Mouse (Mus musculus): ENCODE measurements around the gene Syt14. TPM values are rescaled to one million over a fixed set of nuclear protein-coding genes. Genes with fewer than 3 reads are reported as not detected.
A peak's percentile ranks its signal among the peaks of the same experiment; 100 is the strongest.

Syt14 gene
- polyA plus RNA-seq, 1 experiment from 2014 or later: 5.6 TPM

DNA sequence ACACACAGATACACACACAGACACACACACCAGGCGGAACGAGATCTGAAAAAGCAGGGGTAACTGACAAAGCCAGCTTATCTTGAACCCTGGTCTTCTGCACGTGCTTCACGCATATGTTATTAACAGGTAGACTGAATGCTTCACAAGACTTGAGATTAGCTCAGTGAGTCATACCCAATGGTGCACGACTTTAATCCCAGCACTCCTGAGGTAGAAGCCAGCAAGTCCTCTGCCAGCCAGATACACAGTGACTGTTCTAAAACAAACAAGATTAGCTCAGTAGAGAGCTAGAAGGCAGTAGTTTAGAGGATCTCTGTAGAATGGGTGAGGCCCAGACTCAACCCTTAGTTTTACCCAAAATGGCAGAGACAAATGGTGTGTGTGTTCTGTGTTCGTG lies 175.3 kb downstream of the Syt14 start:
- Histone ChIP-seq H3K9ac (replicated peaks) (no peak overlapping the region), H3K27me3 (replicated peaks) (no peaks in the 10 kb centered on the region), H3K4me3 (replicated peaks) (no peak overlapping the region), H3K36me3 (no peaks in the 10 kb centered on the region), H3K27ac (replicated peaks) (no peak overlapping the region), H3K4me1 (peaks cover 39% of the 10 kb centered on the region), H3K4me2 (no peak overlapping the region), H3K9me3 (replicated peaks) (no peaks in the 10 kb centered on the region)
- no peak for ATAC-seq (ENCODE audit: low FRiP score)
- WGBS: 72% methylated on average over 6 of the region's 6 CpGs

DNA sequence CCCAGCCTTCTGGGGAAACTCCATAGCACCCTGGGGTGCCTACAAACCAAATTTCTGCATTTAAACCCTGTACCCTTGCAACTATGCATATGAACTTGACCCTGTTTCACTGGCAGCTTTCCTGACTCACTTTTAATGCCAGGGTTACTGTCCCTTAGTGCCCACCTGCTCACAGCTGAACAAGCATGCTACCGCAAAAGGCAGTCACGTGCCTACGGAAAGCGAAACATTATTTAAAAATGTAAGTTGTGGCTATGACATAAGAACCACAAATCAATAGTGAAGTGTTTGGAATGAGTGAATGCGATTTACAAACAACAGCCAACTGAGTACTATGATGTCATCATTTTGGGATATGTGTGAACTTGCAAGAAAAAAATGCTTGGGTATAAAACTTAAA lies 178.0 kb downstream of the Syt14 start:
- Histone ChIP-seq H3K4me2 (no peak overlapping the region), H3K27ac (replicated peaks) (no peak overlapping the region), H3K4me3 (replicated peaks) (no peak overlapping the region), H3K36me3 (no peaks in the 10 kb centered on the region), H3K4me1 (peaks cover 54% of the 10 kb centered on the region), H3K9ac (replicated peaks) (no peak overlapping the region), H3K27me3 (replicated peaks) (no peaks in the 10 kb centered on the region; the same call in 1 of the 2 replicates), H3K9me3 (replicated peaks) (no peaks in the 10 kb centered on the region)
- 68% methylated on average over 5 of the region's 5 CpGs for WGBS
- ATAC-seq (ENCODE audit: low FRiP score): no peak

DNA sequence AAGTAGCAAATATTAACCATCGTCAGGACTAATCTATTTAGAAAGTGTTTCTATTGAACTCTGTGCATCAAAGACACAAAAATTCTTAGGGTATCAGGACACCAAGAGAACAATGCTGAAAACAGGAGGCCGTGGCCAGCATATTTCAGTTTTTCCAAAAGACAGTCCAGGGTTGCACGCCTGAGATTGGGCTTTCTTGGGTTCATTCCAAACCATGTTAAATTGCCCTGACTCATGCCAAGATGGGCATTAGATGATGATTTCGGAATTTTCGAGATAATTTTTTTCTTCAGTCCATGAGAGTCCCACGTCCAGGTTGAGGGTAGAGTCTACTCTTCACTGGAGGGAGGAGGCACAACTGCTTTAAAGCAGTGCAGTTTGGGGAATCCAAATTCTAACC lies 178.6 kb downstream of the Syt14 start:
- no peak overlapping the region for H3K9ac ChIP-seq (replicated peaks)
- H3K9me3 ChIP-seq (replicated peaks): no peaks in the 10 kb centered on the region
- WGBS: 57% methylated on average over 6 of the region's 6 CpGs
- no peaks in the 10 kb centered on the region; the same call in 1 of the 2 replicates for H3K27me3 ChIP-seq (replicated peaks)
- no peak for ATAC-seq (ENCODE audit: low FRiP score)
- no peak overlapping the region for H3K4me2 ChIP-seq
- no peak overlapping the region for H3K27ac ChIP-seq (replicated peaks)
- H3K4me3 ChIP-seq (replicated peaks): no peak overlapping the region
- H3K36me3 ChIP-seq: no peaks in the 10 kb centered on the region
- H3K4me1 ChIP-seq: peaks cover 54% of the 10 kb centered on the region

DNA sequence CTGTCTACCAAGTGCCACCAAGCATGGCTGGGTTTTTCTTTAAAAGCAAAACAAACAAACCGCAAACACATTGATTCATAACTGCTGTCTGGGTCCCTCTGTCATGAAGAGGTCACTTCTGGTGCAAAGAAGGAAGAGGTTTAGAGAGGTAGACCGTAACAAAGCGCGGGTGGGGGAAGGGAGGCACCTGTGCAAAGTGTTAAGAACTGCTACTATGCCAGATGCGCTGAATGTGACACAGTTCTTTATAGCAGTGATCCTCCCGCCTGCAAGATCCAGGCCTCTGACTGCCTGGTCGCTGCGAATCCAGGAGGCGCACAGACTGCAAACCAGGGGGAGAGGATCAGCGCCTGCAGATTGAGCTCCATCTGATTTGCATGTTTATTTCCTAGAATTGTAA lies 179.2 kb downstream of the Syt14 start:
- H3K9ac ChIP-seq (replicated peaks): no peak overlapping the region
- peak overlapping the region; percentile 95; the same call in 1 of the 2 replicates for H3K27ac ChIP-seq (replicated peaks)
- H3K27me3 ChIP-seq (replicated peaks): no peaks in the 10 kb centered on the region; the same call in 1 of the 2 replicates
- no peaks in the 10 kb centered on the region for H3K9me3 ChIP-seq (replicated peaks)
- no peak for ATAC-seq (ENCODE audit: low FRiP score)
- H3K4me1 ChIP-seq: peaks cover 54% of the 10 kb centered on the region
- H3K36me3 ChIP-seq: no peaks in the 10 kb centered on the region
- no peak overlapping the region for H3K4me3 ChIP-seq (replicated peaks)
- peak overlapping the region; percentile 89 for H3K4me2 ChIP-seq
- whole genome bisulfite sequencing: 10% methylated on average over 10 of the region's 10 CpGs

DNA sequence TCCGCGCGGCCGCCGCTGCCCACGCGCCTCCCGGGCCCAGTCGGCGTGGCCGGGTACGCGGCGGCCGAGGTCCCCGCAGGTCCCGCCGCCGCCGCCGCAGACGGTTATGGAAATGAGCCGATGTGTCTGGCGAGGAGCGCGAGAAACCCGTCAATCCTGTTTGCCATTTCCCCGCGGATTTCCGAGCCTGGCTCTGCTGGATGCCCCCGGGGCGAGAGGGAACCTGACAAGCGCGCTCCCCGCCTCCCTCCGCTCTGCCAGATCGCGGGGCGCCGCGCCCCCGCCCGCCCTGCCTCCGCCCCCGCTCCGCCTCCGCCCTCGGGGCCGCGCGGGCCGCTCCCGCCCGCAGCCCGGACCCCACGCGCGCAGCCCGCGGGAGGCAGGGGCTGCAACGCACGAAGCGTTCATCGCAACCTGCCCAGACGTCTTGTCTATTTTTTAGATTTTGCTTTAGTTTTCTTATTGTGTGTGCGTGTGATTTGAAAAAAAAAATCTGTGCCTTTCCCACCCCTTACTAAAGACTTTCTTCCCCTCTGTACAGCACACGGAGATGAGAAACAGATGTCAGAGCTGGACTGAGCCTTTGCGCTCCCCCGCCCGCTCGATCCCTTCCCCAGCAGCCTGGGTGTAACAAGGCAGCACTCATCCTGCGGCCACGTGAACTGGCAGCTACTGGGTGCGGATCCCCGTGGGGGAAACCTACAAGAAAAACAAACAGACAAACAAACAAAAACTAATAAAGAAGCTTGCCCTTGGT lies 179.9 kb downstream of the Syt14 start, which contains the start of gene Sertad4:
Sertad4 (minus strand) TSS at position 283 of the 757 bp plus-strand sequence.
- H3K4me1 ChIP-seq: peaks cover 57% of the 10 kb centered on the region
- no peaks in the 10 kb centered on the region for H3K36me3 ChIP-seq
- H3K4me3 ChIP-seq (replicated peaks): peak within 1 kb of the TSS; percentile 57
- peak within 1 kb of the TSS; percentile 80 for H3K9ac ChIP-seq (replicated peaks)
- H3K27ac ChIP-seq (replicated peaks): peak within 1 kb of the TSS; percentile 95
- H3K4me2 ChIP-seq: peak within 1 kb of the TSS; percentile 89
- H3K9me3 ChIP-seq (replicated peaks): no peaks in the 10 kb centered on the region
- ATAC-seq (ENCODE audit: low FRiP score): peak; percentile 70
- under 1% methylated on average over 75 of the region's 75 CpGs for WGBS
- H3K27me3 ChIP-seq (replicated peaks): no peaks in the 10 kb centered on the region; the same call in 1 of the 2 replicates

DNA sequence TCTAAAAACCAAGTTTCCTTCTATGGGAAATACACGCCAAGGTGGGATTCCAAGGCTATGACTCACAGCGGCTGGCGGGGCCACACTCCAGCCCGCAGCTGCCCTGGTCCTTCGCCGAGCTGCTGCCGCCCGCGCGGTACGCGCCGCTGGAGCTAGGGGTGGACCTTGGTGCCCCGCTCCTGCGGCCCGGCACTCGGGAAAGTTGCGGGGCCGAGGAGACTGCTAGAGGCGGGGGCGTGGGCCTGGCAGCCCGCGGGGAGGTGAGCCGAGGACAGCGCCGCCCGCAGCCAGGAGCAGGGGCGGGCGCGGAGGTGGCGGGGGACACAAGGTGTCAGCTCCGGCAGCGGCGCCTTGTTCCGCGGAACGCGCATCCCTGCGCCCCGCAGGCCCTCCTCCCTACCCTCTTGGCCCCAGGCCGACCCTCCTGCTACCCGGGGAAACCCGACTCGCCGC lies 180.7 kb downstream of the Syt14 start:
- Histone ChIP-seq H3K27ac (replicated peaks) (peak overlapping the region; percentile 95), H3K27me3 (replicated peaks) (no peaks in the 10 kb centered on the region; the same call in 1 of the 2 replicates), H3K36me3 (peaks cover 1% of the 10 kb centered on the region), H3K4me3 (replicated peaks) (peak overlapping the region; percentile 57), H3K9ac (replicated peaks) (peak overlapping the region; percentile 80), H3K4me2 (peak overlapping the region; percentile 89), H3K9me3 (replicated peaks) (no peaks in the 10 kb centered on the region), H3K4me1 (peaks cover 59% of the 10 kb centered on the region)
- ATAC-seq (ENCODE audit: low FRiP score): peak; percentile 66
- WGBS: under 1% methylated on average over 42 of the region's 45 CpGs

DNA sequence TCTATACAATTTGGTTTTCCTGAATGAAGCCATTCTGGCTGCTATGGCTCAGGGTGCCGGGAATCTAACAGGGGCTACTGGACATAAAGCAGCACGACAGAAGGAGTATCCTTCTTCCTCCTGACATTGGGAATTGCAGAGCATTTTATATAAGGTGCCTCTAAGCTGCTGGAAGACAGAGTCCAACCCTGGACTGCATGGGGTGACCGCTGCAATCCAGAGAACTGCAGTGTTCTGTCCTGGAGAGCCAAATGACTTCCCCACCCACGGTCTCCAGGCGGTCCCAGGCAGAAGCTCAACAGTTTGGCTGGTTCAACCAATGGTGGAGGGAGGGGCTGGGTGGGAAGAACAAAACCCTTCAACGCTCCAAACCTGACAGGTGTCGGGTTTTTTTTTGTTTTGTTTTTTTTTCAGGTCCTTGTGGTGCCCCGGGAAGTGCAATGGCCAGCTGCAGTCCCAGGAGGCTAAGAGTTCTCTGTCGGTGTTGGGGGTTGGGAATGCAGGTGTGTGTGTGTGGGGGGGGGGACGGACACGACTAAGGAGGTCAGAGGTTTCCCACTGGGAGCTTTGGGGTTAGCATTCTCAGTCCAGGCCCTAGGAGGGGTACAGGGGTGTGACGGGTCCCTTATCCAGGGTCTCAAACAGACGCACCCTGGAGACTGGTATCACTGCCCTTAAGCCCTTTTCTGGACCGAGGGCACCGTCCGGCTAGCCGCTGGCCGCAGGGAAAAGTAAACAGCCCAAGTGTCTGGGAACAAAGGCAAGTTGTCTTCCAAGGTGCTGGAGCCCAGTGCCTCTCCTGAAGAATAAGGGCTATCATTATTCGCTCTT lies 181.4 kb downstream of the Syt14 start:
- H3K9me3 ChIP-seq (replicated peaks): no peaks in the 10 kb centered on the region
- peak overlapping the region; percentile 95 for H3K27ac ChIP-seq (replicated peaks)
- ATAC-seq (ENCODE audit: low FRiP score): no peak
- H3K36me3 ChIP-seq: peaks cover 8% of the 10 kb centered on the region
- H3K9ac ChIP-seq (replicated peaks): peak overlapping the region; percentile 80
- H3K4me3 ChIP-seq (replicated peaks): peak overlapping the region; percentile 57
- H3K4me2 ChIP-seq: peak overlapping the region; percentile 89
- no peaks in the 10 kb centered on the region; the same call in 1 of the 2 replicates for H3K27me3 ChIP-seq (replicated peaks)
- 2% methylated on average over 19 of the region's 19 CpGs for WGBS
- H3K4me1 ChIP-seq: peaks cover 59% of the 10 kb centered on the region

DNA sequence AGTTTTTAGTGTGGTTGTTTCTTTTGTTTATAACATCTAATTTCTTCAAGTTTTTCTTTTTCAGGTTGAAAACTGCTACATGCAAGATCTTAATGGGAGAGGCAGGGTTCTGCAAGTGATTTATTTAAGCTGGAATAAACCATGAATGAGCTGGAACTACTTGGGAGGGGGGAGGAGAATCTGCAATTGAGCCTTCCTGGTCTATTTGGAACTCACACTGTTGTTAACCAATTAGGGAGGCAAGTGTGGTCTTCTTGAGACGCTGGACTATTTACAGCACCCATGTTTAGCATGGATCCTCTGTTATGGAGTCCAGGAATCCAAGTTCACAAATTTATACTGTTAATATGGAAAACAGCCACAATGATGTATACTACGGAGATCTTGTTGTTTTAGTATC lies 182.1 kb downstream of the Syt14 start:
- Histone ChIP-seq H3K4me2 (peak overlapping the region; percentile 89), H3K9me3 (replicated peaks) (no peaks in the 10 kb centered on the region), H3K27ac (replicated peaks) (no peak overlapping the region), H3K4me1 (peaks cover 59% of the 10 kb centered on the region), H3K27me3 (replicated peaks) (no peaks in the 10 kb centered on the region; the same call in 1 of the 2 replicates), H3K4me3 (replicated peaks) (peak overlapping the region; percentile 57), H3K36me3 (peaks cover 15% of the 10 kb centered on the region), H3K9ac (replicated peaks) (0 out of 2 replicates have a peak overlapping the region, but pooled peaks have one; percentile 0)
- no peak for ATAC-seq (ENCODE audit: low FRiP score)
- WGBS: 27% methylated on average over 2 of the region's 2 CpGs

DNA sequence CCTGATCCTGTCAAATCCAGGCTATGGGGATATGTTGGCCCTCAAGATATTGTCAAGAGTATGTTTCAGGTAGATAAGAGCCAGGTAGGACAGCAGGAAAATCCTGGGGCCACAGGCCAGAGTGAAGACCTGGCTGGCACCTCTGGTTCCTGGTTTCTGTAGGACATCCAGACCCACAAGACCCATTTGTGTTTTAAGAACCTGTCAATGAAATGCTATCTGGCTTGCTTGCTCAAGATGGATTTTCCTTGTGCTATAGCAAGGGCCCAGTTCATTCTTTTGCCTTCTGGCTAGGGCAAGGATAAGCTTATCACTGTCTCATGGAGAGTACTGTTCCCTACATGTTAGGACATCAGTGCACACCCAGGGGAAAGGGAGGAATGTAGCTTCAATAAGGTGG lies 183.5 kb downstream of the Syt14 start:
- peaks cover 27% of the 10 kb centered on the region for H3K36me3 ChIP-seq
- ATAC-seq (ENCODE audit: low FRiP score): no peak
- H3K4me1 ChIP-seq: peaks cover 52% of the 10 kb centered on the region
- H3K27me3 ChIP-seq (replicated peaks): no peaks in the 10 kb centered on the region; the same call in 1 of the 2 replicates
- H3K9me3 ChIP-seq (replicated peaks): no peaks in the 10 kb centered on the region
- peak overlapping the region; percentile 15 for H3K4me3 ChIP-seq (replicated peaks)
- H3K9ac ChIP-seq (replicated peaks): peak overlapping the region; percentile 17; the same call in 1 of the 2 replicates
- peak overlapping the region; percentile 89 for H3K4me2 ChIP-seq
- peak overlapping the region; percentile 58; the same call in 1 of the 2 replicates for H3K27ac ChIP-seq (replicated peaks)

DNA sequence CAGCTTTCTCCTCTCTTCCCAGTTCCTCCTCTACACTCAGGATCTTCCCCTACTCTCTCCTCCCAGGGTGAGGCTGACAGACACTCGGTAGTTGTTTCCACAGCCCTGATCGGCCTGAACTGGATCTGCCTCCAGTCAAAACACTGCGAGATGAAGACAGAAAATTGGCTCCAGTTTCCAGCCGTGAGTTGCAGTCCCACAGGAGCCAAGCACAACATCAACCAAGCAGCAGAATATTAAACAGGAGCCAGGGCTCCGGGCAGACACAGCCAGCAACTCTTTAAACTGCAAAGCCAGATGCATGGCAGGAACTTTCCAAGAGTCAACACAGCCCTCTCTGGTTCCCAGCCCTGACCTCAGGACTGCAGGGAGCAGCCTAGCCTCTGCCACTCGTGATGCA lies 183.9 kb downstream of the Syt14 start:
- Histone ChIP-seq H3K4me1 (peaks cover 50% of the 10 kb centered on the region), H3K27ac (replicated peaks) (peak overlapping the region; percentile 58), H3K36me3 (peaks cover 31% of the 10 kb centered on the region), H3K4me3 (replicated peaks) (peak overlapping the region; percentile 15), H3K9me3 (replicated peaks) (no peaks in the 10 kb centered on the region), H3K4me2 (peak overlapping the region; percentile 89), H3K27me3 (replicated peaks) (no peaks in the 10 kb centered on the region; the same call in 1 of the 2 replicates), H3K9ac (replicated peaks) (peak overlapping the region; percentile 17; the same call in 1 of the 2 replicates)
- WGBS: 5% methylated on average over 6 of the region's 6 CpGs
- ATAC-seq (ENCODE audit: low FRiP score): no peak

DNA sequence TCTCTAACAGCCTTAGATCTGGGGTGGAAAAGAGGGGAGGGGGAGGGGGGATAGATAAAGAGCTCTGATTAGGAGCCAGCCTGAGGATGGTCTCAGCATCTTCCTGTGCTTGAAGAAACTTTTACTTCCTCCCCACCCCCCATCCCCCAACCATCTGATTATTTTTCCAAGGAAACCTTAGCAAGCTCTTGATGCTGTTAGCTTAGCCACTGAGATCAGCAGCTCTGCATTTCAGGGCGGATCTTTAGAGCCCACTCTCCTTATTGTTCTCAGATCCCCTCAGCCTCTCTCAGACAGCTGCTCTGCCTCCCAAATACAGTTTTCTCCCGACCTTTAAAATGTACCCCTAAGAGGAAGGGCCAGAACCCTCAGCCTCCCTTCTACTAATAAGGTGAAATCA lies 184.4 kb downstream of the Syt14 start:
- H3K27ac ChIP-seq (replicated peaks): peak overlapping the region; percentile 58
- peaks cover 36% of the 10 kb centered on the region for H3K36me3 ChIP-seq
- peak overlapping the region; percentile 15 for H3K4me3 ChIP-seq (replicated peaks)
- WGBS: 5% methylated on average over 2 of the region's 2 CpGs
- no peak for ATAC-seq (ENCODE audit: low FRiP score)
- H3K9ac ChIP-seq (replicated peaks): 0 out of 2 replicates have a peak overlapping the region, but pooled peaks have one; percentile 17
- peak overlapping the region; percentile 89 for H3K4me2 ChIP-seq
- no peaks in the 10 kb centered on the region for H3K9me3 ChIP-seq (replicated peaks)
- peaks cover 45% of the 10 kb centered on the region for H3K4me1 ChIP-seq
- H3K27me3 ChIP-seq (replicated peaks): no peaks in the 10 kb centered on the region; the same call in 1 of the 2 replicates
